Mouse (Mus musculus) spleen, postnatal 14 days (tissue): ENCODE measurements at regions not wholly inside any gene's neighbourhood (a gene's known extent, or its start where the extent isn't known, plus 50 kb on each side); places are given as distances from the start of the nearest gene placed in this dataset.
A peak's percentile ranks its signal among the peaks of the same experiment; 100 is the strongest.

Experiments used
- DNase-seq, 2 experiments: peaks; one replicate each; pipeline ENCODE4 v3.0.0; 2021 to 2022; ENCODE audit warnings: low spot score in 2 of 2

GRCm38 (mm10) chr3:131799774-131800173 is 235.2 kb downstream of the Papss1 start:
- no peak for DNase-seq

- DNase-seq = no peak
Observed at GRCm38 (mm10) chr3:131801551-131801950, 237.0 kb downstream of the Papss1 start.

GRCm38 (mm10) chr3:131802841-131803240 is 238.3 kb downstream of the Papss1 start:
- no peak for DNase-seq

GRCm38 (mm10) chr3:131808127-131808526 is 243.6 kb downstream of the Papss1 start:
- no peak for DNase-seq

GRCm38 (mm10) chr3:131812968-131813367 is 248.4 kb downstream of the Papss1 start:
- DNase-seq = no peak

GRCm38 (mm10) chr3:131818806-131819205 is 254.2 kb downstream of the Papss1 start:
- DNase-seq = no peak

- DNase-seq = no peak
Observed at GRCm38 (mm10) chr3:131857442-131857841, 227.7 kb upstream of the Dkk2 start.

- DNase-seq = no peak
Observed at GRCm38 (mm10) chr3:131859083-131859482, 226.0 kb upstream of the Dkk2 start.

- no peak for DNase-seq
Observed at GRCm38 (mm10) chr3:131865106-131865505, 220.0 kb upstream of the Dkk2 start.

- DNase-seq = no peak
Observed at GRCm38 (mm10) chr3:131867266-131867665, 217.8 kb upstream of the Dkk2 start.

- no peak for DNase-seq
Observed at GRCm38 (mm10) chr3:131868219-131868964, 216.7 kb upstream of the Dkk2 start.

GRCm38 (mm10) chr3:131869306-131869705 is 215.8 kb upstream of the Dkk2 start:
- DNase-seq = no peak

- no peak for DNase-seq
Observed at GRCm38 (mm10) chr3:131882667-131883066, 202.4 kb upstream of the Dkk2 start.

GRCm38 (mm10) chr3:131886470-131886869 is 198.6 kb upstream of the Dkk2 start:
- DNase-seq = peak in 1 of 2 experiments; percentile 2

- DNase-seq = no peak
Observed at GRCm38 (mm10) chr3:131886984-131887383, 198.1 kb upstream of the Dkk2 start.

- DNase-seq = no peak
Observed at GRCm38 (mm10) chr3:131887670-131888069, 197.4 kb upstream of the Dkk2 start.

GRCm38 (mm10) chr3:131891941-131892340 is 193.2 kb upstream of the Dkk2 start:
- no peak for DNase-seq

- DNase-seq = no peak
Observed at GRCm38 (mm10) chr3:131893061-131893804, 191.9 kb upstream of the Dkk2 start.

- DNase-seq = no peak
Observed at GRCm38 (mm10) chr3:131895057-131895456, 190.0 kb upstream of the Dkk2 start.

- no peak for DNase-seq
Observed at GRCm38 (mm10) chr3:131913534-131913933, 171.6 kb upstream of the Dkk2 start.

- DNase-seq = no peak
Observed at GRCm38 (mm10) chr3:131914372-131914771, 170.7 kb upstream of the Dkk2 start.

- no peak for DNase-seq
Observed at GRCm38 (mm10) chr3:131914997-131915396, 170.1 kb upstream of the Dkk2 start.
